ENCODE assay signal across 8 mouse cellular contexts in the genomic region with DNA sequence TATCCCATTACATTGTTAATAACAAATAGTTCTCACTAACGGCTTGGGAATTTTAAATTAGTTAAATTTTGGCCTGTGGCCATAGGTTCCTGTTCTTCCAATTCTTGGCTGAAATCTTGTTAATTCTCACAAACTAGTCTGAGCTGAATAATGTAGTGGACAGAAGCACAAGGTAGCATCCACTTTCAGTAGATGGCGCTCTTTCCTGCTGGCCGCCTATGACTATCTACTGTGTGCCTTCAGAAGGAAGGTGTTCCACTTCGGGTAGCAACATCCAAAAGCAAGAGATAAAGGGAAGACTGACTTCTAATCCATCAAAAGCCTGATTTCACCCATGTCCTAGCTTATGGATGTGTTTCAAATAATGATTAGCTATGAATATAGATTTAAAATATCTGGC.
A peak's percentile ranks its signal among the peaks of the same experiment; 100 is the strongest.
DNase-seq lines count a peak whose midpoint lies in the region; ATAC-seq lines count a peak whose summit lies in the region.

No protein-coding gene starts in this region.

- intact Hi-C loops in left cerebral cortex, postnatal 10 days (cut with DNase I): no loop called here

- DNase-seq in CD4-positive, CD25-positive, alpha-beta regulatory T cell, adult 2 months (ENCODE audit: low read depth, low spot score): peak; percentile 2
- peak; percentile 48 for DNase-seq in layer of hippocampus, adult 11-12 months (ENCODE audit: low spot score)
- no peak for DNase-seq in layer of hippocampus, postnatal 36 days
- DNase-seq in adrenal gland, postnatal 36 days: peak; percentile 10 to 35
- peak; percentile 11 to 22 for DNase-seq in left cerebral cortex, postnatal 10 days (ENCODE audit: extremely low spot score in 1 of 2, low spot score in 2 of 2)
- DNase-seq in adipocyte (ENCODE audit: low spot score): no peak
- DNase-seq in Muller cell, postnatal 12 days (ENCODE audit: inconsistent ontology term): no peak

- no peak for ATAC-seq in CD4-positive, CD25-positive, alpha-beta regulatory T cell, adult 4 months

Comparison
In these comparisons a context has a peak if more than half of its experiments do, and no peak if none do; other contexts are left out.
1. DNase-seq: peak in CD4-positive, CD25-positive, alpha-beta regulatory T cell, adult 2 months (single experiment), layer of hippocampus, adult 11-12 months (single experiment), adrenal gland, postnatal 36 days (2 of 2) and left cerebral cortex, postnatal 10 days (2 of 2); none in layer of hippocampus, postnatal 36 days (0 of 2), adipocyte (single experiment) and Muller cell, postnatal 12 days (single experiment).